Mouse (Mus musculus): ENCODE data around the gene Gm11111. TPM values are rescaled to one million over a fixed set of nuclear protein-coding genes. Genes with fewer than 3 reads are reported as not detected.

Gene Gm11111
- not detected in 2 replicates for polyA plus RNA-seq (2014; fragmentation: Nextera tagmentation; extraction: Ambion mirVana)

- no peak within 1 kb of the TSS for H3K9ac ChIP-seq (ENCODE audit: low read depth, low read length)
- no peak within 1 kb of the TSS for H3K4me3 ChIP-seq (ENCODE audit: low read depth, low read length)
- no peak within 1 kb of the TSS for H3K27ac ChIP-seq (replicated peaks; ENCODE audit: low read depth, low read length)
- no peaks in the 10 kb centered on the region for H3K27me3 ChIP-seq (replicated peaks; ENCODE audit: control insufficient read depth, insufficient read depth, low read length)
- H3K4me2 ChIP-seq (ENCODE audit: low read depth, low read length) = no peak within 1 kb of the TSS
- DNase-seq (ENCODE audit: low spot score) (no peak), ATAC-seq (ENCODE audit: low read depth) (no peak)
- H3K36me3 ChIP-seq (ENCODE audit: control insufficient read depth, insufficient read depth, low read length) = no peaks in the 10 kb centered on the region
- no peaks in the 10 kb centered on the region for H3K9me3 ChIP-seq (ENCODE audit: control insufficient read depth, low read length)
- peaks cover 10% of the 10 kb centered on the region; the same call in 1 of the 2 replicates for H3K4me1 ChIP-seq (ENCODE audit: control insufficient read depth, insufficient read depth, low read length)
These were observed at the start of gene Gm11111 for GRCm38 (mm10) chr5:98552395-98552794. TSS of gene Gm11111 (plus strand) at chr5:98552695.

- H3K27me3 ChIP-seq (replicated peaks; ENCODE audit: control insufficient read depth, insufficient read depth, low read length) = no peaks in the 10 kb centered on the region
- 84% methylated on average over 7 of the region's 7 CpGs for WGBS
- no peak overlapping the region for H3K4me2 ChIP-seq (ENCODE audit: low read depth, low read length)
- H3K27ac ChIP-seq (replicated peaks; ENCODE audit: low read depth, low read length) = no peak overlapping the region
- no peak for DNase-seq (ENCODE audit: low spot score)
- no peaks in the 10 kb centered on the region for H3K36me3 ChIP-seq (ENCODE audit: control insufficient read depth, insufficient read depth, low read length)
- no peaks in the 10 kb centered on the region for H3K9me3 ChIP-seq (ENCODE audit: control insufficient read depth, low read length)
- H3K4me3 ChIP-seq (ENCODE audit: low read depth, low read length) = no peak overlapping the region
- H3K9ac ChIP-seq (ENCODE audit: low read depth, low read length) = no peak overlapping the region
- no peak for ATAC-seq (ENCODE audit: low read depth)
- no peaks in the 10 kb centered on the region for H3K4me1 ChIP-seq (ENCODE audit: control insufficient read depth, insufficient read depth, low read length)
These were observed 36.3 kb upstream of the Gm11111 start for GRCm38 (mm10) chr5:98516214-98516613.

GRCm38 (mm10) chr5:98520118-98520517 lies 32.4 kb upstream of the Gm11111 start:
- H3K4me1 ChIP-seq (ENCODE audit: control insufficient read depth, insufficient read depth, low read length) = no peaks in the 10 kb centered on the region
- H3K9me3 ChIP-seq (ENCODE audit: control insufficient read depth, low read length) = no peaks in the 10 kb centered on the region
- no peak overlapping the region for H3K4me3 ChIP-seq (ENCODE audit: low read depth, low read length)
- no peak for ATAC-seq (ENCODE audit: low read depth)
- DNase-seq (ENCODE audit: low spot score) = no peak
- no peak overlapping the region for H3K9ac ChIP-seq (ENCODE audit: low read depth, low read length)
- no peaks in the 10 kb centered on the region for H3K27me3 ChIP-seq (replicated peaks; ENCODE audit: control insufficient read depth, insufficient read depth, low read length)
- H3K4me2 ChIP-seq (ENCODE audit: low read depth, low read length) = no peak overlapping the region
- H3K36me3 ChIP-seq (ENCODE audit: control insufficient read depth, insufficient read depth, low read length) = no peaks in the 10 kb centered on the region
- WGBS = 58% methylated on average over 2 of the region's 2 CpGs
- no peak overlapping the region for H3K27ac ChIP-seq (replicated peaks; ENCODE audit: low read depth, low read length)

- no peak for DNase-seq (ENCODE audit: low spot score)
These were observed 30.1 kb upstream of the Gm11111 start for GRCm38 (mm10) chr5:98522270-98522977.

GRCm38 (mm10) chr5:98523050-98523449 lies 29.4 kb upstream of the Gm11111 start:
- H3K36me3 ChIP-seq (ENCODE audit: control insufficient read depth, insufficient read depth, low read length) = no peaks in the 10 kb centered on the region
- no peaks in the 10 kb centered on the region for H3K9me3 ChIP-seq (ENCODE audit: control insufficient read depth, low read length)
- H3K4me3 ChIP-seq (ENCODE audit: low read depth, low read length) = no peak overlapping the region
- no peak overlapping the region for H3K9ac ChIP-seq (ENCODE audit: low read depth, low read length)
- no peaks in the 10 kb centered on the region for H3K4me1 ChIP-seq (ENCODE audit: control insufficient read depth, insufficient read depth, low read length)
- no peak overlapping the region for H3K4me2 ChIP-seq (ENCODE audit: low read depth, low read length)
- DNase-seq (ENCODE audit: low spot score) (no peak), ATAC-seq (ENCODE audit: low read depth) (no peak)
- no peaks in the 10 kb centered on the region for H3K27me3 ChIP-seq (replicated peaks; ENCODE audit: control insufficient read depth, insufficient read depth, low read length)
- 86% methylated on average over 7 of the region's 7 CpGs for WGBS
- no peak overlapping the region for H3K27ac ChIP-seq (replicated peaks; ENCODE audit: low read depth, low read length)

More at GRCm38 (mm10) chr5:98522270-98522977, 30.1 kb upstream of the Gm11111 start:
- Histone ChIP-seq H3K4me2 (ENCODE audit: low read depth, low read length) (no peak overlapping the region), H3K4me3 (ENCODE audit: low read depth, low read length) (no peak overlapping the region), H3K27ac (replicated peaks; ENCODE audit: low read depth, low read length) (no peak overlapping the region), H3K4me1 (ENCODE audit: control insufficient read depth, insufficient read depth, low read length) (no peaks in the 10 kb centered on the region), H3K9ac (ENCODE audit: low read depth, low read length) (no peak overlapping the region), H3K36me3 (ENCODE audit: control insufficient read depth, insufficient read depth, low read length) (no peaks in the 10 kb centered on the region), H3K9me3 (ENCODE audit: control insufficient read depth, low read length) (no peaks in the 10 kb centered on the region), H3K27me3 (replicated peaks; ENCODE audit: control insufficient read depth, insufficient read depth, low read length) (no peaks in the 10 kb centered on the region)
- 83% methylated on average over 7 of the region's 7 CpGs for WGBS
- no peak for ATAC-seq (ENCODE audit: low read depth)

GRCm38 (mm10) chr5:98523783-98524182 lies 28.7 kb upstream of the Gm11111 start:
- Histone ChIP-seq H3K9ac (ENCODE audit: low read depth, low read length) (no peak overlapping the region), H3K27me3 (replicated peaks; ENCODE audit: control insufficient read depth, insufficient read depth, low read length) (no peaks in the 10 kb centered on the region), H3K36me3 (ENCODE audit: control insufficient read depth, insufficient read depth, low read length) (no peaks in the 10 kb centered on the region), H3K9me3 (ENCODE audit: control insufficient read depth, low read length) (no peaks in the 10 kb centered on the region), H3K4me1 (ENCODE audit: control insufficient read depth, insufficient read depth, low read length) (no peaks in the 10 kb centered on the region), H3K27ac (replicated peaks; ENCODE audit: low read depth, low read length) (no peak overlapping the region), H3K4me3 (ENCODE audit: low read depth, low read length) (no peak overlapping the region), H3K4me2 (ENCODE audit: low read depth, low read length) (no peak overlapping the region)
- DNase-seq (ENCODE audit: low spot score) (no peak), ATAC-seq (ENCODE audit: low read depth) (no peak)
- WGBS = 83% methylated on average over 1 of the region's 1 CpGs

- H3K4me3 ChIP-seq (ENCODE audit: low read depth, low read length) = no peak overlapping the region
- H3K9ac ChIP-seq (ENCODE audit: low read depth, low read length) = no peak overlapping the region
- no peak overlapping the region for H3K27ac ChIP-seq (replicated peaks; ENCODE audit: low read depth, low read length)
- H3K9me3 ChIP-seq (ENCODE audit: control insufficient read depth, low read length) = no peaks in the 10 kb centered on the region
- no peaks in the 10 kb centered on the region for H3K36me3 ChIP-seq (ENCODE audit: control insufficient read depth, insufficient read depth, low read length)
- H3K27me3 ChIP-seq (replicated peaks; ENCODE audit: control insufficient read depth, insufficient read depth, low read length) = no peaks in the 10 kb centered on the region
- no peak overlapping the region for H3K4me2 ChIP-seq (ENCODE audit: low read depth, low read length)
- DNase-seq (ENCODE audit: low spot score) = no peak
- ATAC-seq (ENCODE audit: low read depth) = no peak
- 86% methylated on average over 1 of the region's 1 CpGs for WGBS
- no peaks in the 10 kb centered on the region for H3K4me1 ChIP-seq (ENCODE audit: control insufficient read depth, insufficient read depth, low read length)
These were observed 11.2 kb upstream of the Gm11111 start for GRCm38 (mm10) chr5:98541333-98541732.

- WGBS = 35% methylated on average over 5 of the region's 5 CpGs
- Histone ChIP-seq H3K9me3 (ENCODE audit: control insufficient read depth, low read length) (no peaks in the 10 kb centered on the region), H3K36me3 (ENCODE audit: control insufficient read depth, insufficient read depth, low read length) (no peaks in the 10 kb centered on the region), H3K27me3 (replicated peaks; ENCODE audit: control insufficient read depth, insufficient read depth, low read length) (no peaks in the 10 kb centered on the region), H3K27ac (replicated peaks; ENCODE audit: low read depth, low read length) (no peak overlapping the region), H3K4me2 (ENCODE audit: low read depth, low read length) (no peak overlapping the region), H3K9ac (ENCODE audit: low read depth, low read length) (no peak overlapping the region), H3K4me1 (ENCODE audit: control insufficient read depth, insufficient read depth, low read length) (peaks cover 10% of the 10 kb centered on the region; the same call in 1 of the 2 replicates), H3K4me3 (ENCODE audit: low read depth, low read length) (no peak overlapping the region)
- DNase-seq (ENCODE audit: low spot score) (no peak), ATAC-seq (ENCODE audit: low read depth) (no peak)
These were observed 2.2 kb upstream of the Gm11111 start for GRCm38 (mm10) chr5:98550285-98550684.

- peaks cover 10% of the 10 kb centered on the region; the same call in 1 of the 2 replicates for H3K4me1 ChIP-seq (ENCODE audit: control insufficient read depth, insufficient read depth, low read length)
- WGBS = 84% methylated on average over 1 of the region's 1 CpGs
- no peak for DNase-seq (ENCODE audit: low spot score)
These were observed 1.6 kb upstream of the Gm11111 start for GRCm38 (mm10) chr5:98550873-98551272.

More at GRCm38 (mm10) chr5:98550873-98551272, 1.6 kb upstream of the Gm11111 start:
- no peaks in the 10 kb centered on the region for H3K9me3 ChIP-seq (ENCODE audit: control insufficient read depth, low read length)
- no peaks in the 10 kb centered on the region for H3K27me3 ChIP-seq (replicated peaks; ENCODE audit: control insufficient read depth, insufficient read depth, low read length)
- no peak overlapping the region for H3K27ac ChIP-seq (replicated peaks; ENCODE audit: low read depth, low read length)
- H3K4me2 ChIP-seq (ENCODE audit: low read depth, low read length) = no peak overlapping the region
- no peak overlapping the region for H3K4me3 ChIP-seq (ENCODE audit: low read depth, low read length)
- H3K36me3 ChIP-seq (ENCODE audit: control insufficient read depth, insufficient read depth, low read length) = no peaks in the 10 kb centered on the region
- H3K9ac ChIP-seq (ENCODE audit: low read depth, low read length) = no peak overlapping the region
- ATAC-seq (ENCODE audit: low read depth) = no peak

Measured in embryonic facial prominence, embryonic 14.5 days (tissue).